Mouse (Mus musculus) lung, postnatal 0 days (tissue): ENCODE measurements around the gene Drd4.

Source experiments
- CTCF ChIP-seq: IDR thresholded peaks from 2 replicates; pipeline ENCODE4 v1.5.1; 2016; ENCODE audit warnings: antibody characterized with exemption, mild to moderate bottlenecking
- EP300 ChIP-seq: IDR thresholded peaks from 2 replicates; pipeline ENCODE4 v1.6.1; 2016; ENCODE audit warnings: antibody characterized with exemption, mild to moderate bottlenecking, control low read depth

DNA sequence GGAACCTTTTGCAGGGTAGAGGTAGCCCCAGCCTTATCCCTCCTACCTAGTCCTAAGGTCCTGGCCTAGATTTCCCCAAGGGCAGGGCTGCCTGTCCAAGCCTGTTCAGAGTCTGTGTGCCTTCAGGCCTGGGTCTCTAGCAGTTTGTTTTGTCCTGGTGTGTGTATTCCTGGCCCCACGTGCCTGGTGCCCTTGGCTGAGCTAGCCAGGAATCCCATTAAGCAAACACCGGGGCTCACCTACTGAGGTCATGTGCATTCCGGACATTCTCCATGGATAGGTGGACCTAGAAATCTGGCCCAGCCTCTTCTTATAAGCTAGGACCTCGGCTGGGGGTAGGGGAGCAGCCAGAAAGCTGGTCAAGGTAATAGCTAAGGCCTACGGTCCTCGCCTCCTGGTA lies 48.7 kb downstream of the Drd4 start:
- TF ChIP-seq CTCF (no peak), EP300 (peak; percentile 80)
